In the genomic region with DNA sequence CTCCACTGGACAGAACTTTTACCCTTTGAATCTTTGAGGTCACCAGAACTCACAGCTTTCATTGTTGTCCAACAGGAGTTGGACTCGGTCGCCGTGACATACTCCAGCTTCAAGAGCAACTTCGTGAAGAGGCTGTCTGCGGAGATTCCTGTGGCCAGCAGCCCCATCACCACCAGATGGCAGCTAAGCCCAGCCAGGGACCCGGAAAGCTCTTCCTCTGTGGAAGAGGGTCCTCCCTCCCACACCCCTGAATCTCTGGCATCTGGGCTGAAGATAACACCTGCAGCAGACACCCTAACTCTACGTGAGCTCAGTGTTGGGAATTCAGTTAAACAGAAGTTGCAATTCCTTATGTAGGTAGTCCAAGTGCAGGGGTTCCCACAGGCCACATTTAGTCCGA, we compare ENCODE assay signal across 11 mouse cellular contexts. TPM values are rescaled to one million over a fixed set of nuclear protein-coding genes. Genes with fewer than 3 reads are reported as not detected.
A peak's percentile ranks its signal among the peaks of the same experiment; 100 is the strongest.
DNase-seq lines count a peak whose midpoint lies in the region; ATAC-seq and TF ChIP-seq lines count a peak whose summit lies in the region.
"Had no signal": no experiment of that assay in that cellular context is flagged by ENCODE, and none has a peak within 500 bp of the region (broad histone marks: within the 10 kb centered on the region; RNA-seq: fewer than 3 reads in every experiment).

No protein-coding gene starts in this region.

- H3K4me1 ChIP-seq in hindbrain, embryonic 15.5 days (replicated peaks) = no peaks in the 10 kb centered on the region
- no peaks in the 10 kb centered on the region for H3K4me1 ChIP-seq in hindbrain, embryonic 16.5 days (ENCODE audit: control insufficient read depth, insufficient read depth, low read depth, low read length)
- no peaks in the 10 kb centered on the region for H3K4me1 ChIP-seq in lung, embryonic 14.5 days (ENCODE audit: insufficient read depth)
- H3K4me1 ChIP-seq in cortical plate, adult 2 months (ENCODE audit: control insufficient read depth, insufficient read depth, low read length) = no peaks in the 10 kb centered on the region
- no peaks in the 10 kb centered on the region for H3K4me1 ChIP-seq in embryonic fibroblast, embryonic 13.5 days (ENCODE audit: control insufficient read depth, insufficient read depth, low read length)
- H3K4me1 ChIP-seq: megakaryocyte, embryonic 14.5 days had no signal

- no peak overlapping the region for H3K27ac ChIP-seq in hindbrain, embryonic 15.5 days (replicated peaks)
- H3K27ac ChIP-seq in hindbrain, embryonic 16.5 days (ENCODE audit: low read depth, low read length) = no peak overlapping the region
- H3K27ac ChIP-seq in lung, embryonic 14.5 days (ENCODE audit: low read depth) = no peak overlapping the region
- no peak overlapping the region for H3K27ac ChIP-seq in cortical plate, adult 2 months (ENCODE audit: insufficient read depth, low read length)
- H3K27ac ChIP-seq in embryonic fibroblast, embryonic 13.5 days (ENCODE audit: insufficient read depth, low read length) = no peak overlapping the region

- peak; percentile 60 for DNase-seq in lung, embryonic 14.5 days
- no peak for DNase-seq in lung, adult 18-20 months
- no peak for DNase-seq in spleen, postnatal 4 days (ENCODE audit: low spot score in 2 of 2)
- DNase-seq: cerebellum, adult 11 months had no signal

- TF ChIP-seq CTCF in lung, embryonic 14.5 days (IDR thresholded peaks at IDR 0.05; ENCODE audit: low read depth) = peak; percentile 61
- peak; percentile 22; the same call in 1 of the 2 replicates for TF ChIP-seq CTCF in cortical plate, adult 2 months (IDR thresholded peaks at IDR 0.05; ENCODE audit: extremely low read depth, insufficient read depth, low read length)
- TF ChIP-seq CTCF in embryonic fibroblast, embryonic 13.5 days (IDR thresholded peaks at IDR 0.05; ENCODE audit: borderline replicate concordance, insufficient read depth, low read length) = peak; percentile 25; the same call in 1 of the 2 replicates

- H3K27me3 ChIP-seq in hindbrain, embryonic 15.5 days = no peaks in the 10 kb centered on the region
- no peaks in the 10 kb centered on the region for H3K27me3 ChIP-seq in hindbrain, embryonic 16.5 days (replicated peaks; ENCODE audit: control insufficient read depth, insufficient read depth, low read length)
- no peaks in the 10 kb centered on the region for H3K27me3 ChIP-seq in lung, embryonic 14.5 days (ENCODE audit: insufficient read depth, low read length)

- TF ChIP-seq POLR2A in cortical plate, adult 2 months (IDR thresholded peaks at IDR 0.05; ENCODE audit: extremely low read depth, insufficient read depth, low read length) = no peak
- TF ChIP-seq POLR2A in embryonic fibroblast, embryonic 13.5 days (IDR thresholded peaks at IDR 0.05; ENCODE audit: low read depth, low read length) = no peak

- H3K9me3 ChIP-seq in hindbrain, embryonic 15.5 days = no peaks in the 10 kb centered on the region
- no peaks in the 10 kb centered on the region for H3K9me3 ChIP-seq in hindbrain, embryonic 16.5 days (ENCODE audit: control insufficient read depth, low read length)
- no peaks in the 10 kb centered on the region for H3K9me3 ChIP-seq in lung, embryonic 14.5 days (ENCODE audit: low read depth, low read length)

- H3K4me2 ChIP-seq in hindbrain, embryonic 15.5 days = no peak overlapping the region
- H3K4me2 ChIP-seq in hindbrain, embryonic 16.5 days (ENCODE audit: low read length) = no peak overlapping the region
- H3K4me2 ChIP-seq in lung, embryonic 14.5 days = no peak overlapping the region

- WGBS in hindbrain, embryonic 15.5 days = 47% methylated on average over 8 of the region's 8 CpGs
- 40% methylated on average over 8 of the region's 8 CpGs for WGBS in hindbrain, embryonic 16.5 days
- 28% methylated on average over 8 of the region's 8 CpGs for WGBS in lung, embryonic 14.5 days

- H3K9ac ChIP-seq in hindbrain, embryonic 15.5 days = no peak overlapping the region
- H3K9ac ChIP-seq in hindbrain, embryonic 16.5 days (ENCODE audit: low read depth, low read length) = no peak overlapping the region
- H3K9ac ChIP-seq in lung, embryonic 14.5 days = no peak overlapping the region

- ATAC-seq in hindbrain, embryonic 15.5 days (ENCODE audit: low FRiP score, low read depth) = 0 out of 2 replicates have a peak, but pooled peaks have one; percentile 15
- ATAC-seq in hindbrain, embryonic 16.5 days = no peak
- no peak for ATAC-seq in lung, embryonic 14.5 days (ENCODE audit: insufficient read depth)

- no peaks in the 10 kb centered on the region for H3K36me3 ChIP-seq in hindbrain, embryonic 15.5 days
- no peaks in the 10 kb centered on the region for H3K36me3 ChIP-seq in hindbrain, embryonic 16.5 days (ENCODE audit: control insufficient read depth, insufficient read depth, low read length)
- H3K36me3 ChIP-seq in lung, embryonic 14.5 days (ENCODE audit: insufficient read depth) = no peaks in the 10 kb centered on the region

- no peak overlapping the region for H3K4me3 ChIP-seq in hindbrain, embryonic 15.5 days
- H3K4me3 ChIP-seq in hindbrain, embryonic 16.5 days (ENCODE audit: low read length) = no peak overlapping the region
- no peak overlapping the region for H3K4me3 ChIP-seq in lung, embryonic 14.5 days (ENCODE audit: low read depth, low read length)
- H3K4me3 ChIP-seq in cortical plate, adult 2 months (ENCODE audit: insufficient read depth, low read length) = no peak overlapping the region
- H3K4me3 ChIP-seq in embryonic fibroblast, embryonic 13.5 days (ENCODE audit: insufficient read depth, low read length) = no peak overlapping the region
- H3K4me3 ChIP-seq: erythroblast, embryonic 14.5 days; megakaryocyte, embryonic 14.5 days had no signal

RNA-seq across cellular contexts. Expression of a gene that starts 9.6 kb away (rescaled TPM):
- 59.0 and 62.9 TPM in 2 replicates for polyA plus RNA-seq in hindbrain, embryonic 15.5 days (2015; fragmentation: Nextera tagmentation; extraction: Ambion mirVana)
- polyA plus RNA-seq in hindbrain, embryonic 16.5 days (2015; fragmentation: Nextera tagmentation; extraction: Ambion mirVana) = 60.3 and 64.8 TPM in 2 replicates
- polyA plus RNA-seq in lung, embryonic 14.5 days (2014; fragmentation: Nextera tagmentation; extraction: Ambion mirVana) = 159 and 170 TPM in 2 replicates
- 10.4 and 10.7 TPM in 2 replicates for polyA plus RNA-seq in cortical plate, adult 2 months (2012; rRNA removed)
- polyA plus RNA-seq in embryonic fibroblast, embryonic 13.5 days (2011; ENCODE audit: insufficient read length, low read depth, missing spikeins) = 313 and 341 TPM in 2 replicates
- polyA plus RNA-seq: erythroblast, embryonic 14.5 days had no signal

RNA-seq across cellular contexts. Expression of a gene that starts 20.9 kb away (rescaled TPM):
- 0.24 and 0.52 TPM in 2 replicates for polyA plus RNA-seq in hindbrain, embryonic 15.5 days (2015; fragmentation: Nextera tagmentation; extraction: Ambion mirVana)
- polyA plus RNA-seq in hindbrain, embryonic 16.5 days (2015; fragmentation: Nextera tagmentation; extraction: Ambion mirVana) = 0.56 and 0.86 TPM in 2 replicates
- 0.28 TPM in 1 of 2 replicates, not detected in the other for polyA plus RNA-seq in lung, embryonic 14.5 days (2014; fragmentation: Nextera tagmentation; extraction: Ambion mirVana)
- 0.08 TPM in 1 of 2 replicates, not detected in the other for polyA plus RNA-seq in cortical plate, adult 2 months (2012; rRNA removed)
- not detected in 2 replicates for polyA plus RNA-seq in embryonic fibroblast, embryonic 13.5 days (2011; ENCODE audit: insufficient read length, low read depth, missing spikeins)
- polyA plus RNA-seq: erythroblast, embryonic 14.5 days; gonadal fat pad, adult 2 months had no signal

RNA-seq across cellular contexts. Expression of a gene that starts 45.0 kb away (rescaled TPM):
- polyA plus RNA-seq in hindbrain, embryonic 15.5 days (2015; fragmentation: Nextera tagmentation; extraction: Ambion mirVana) = not detected in 2 replicates
- 0.18 TPM in 1 of 2 replicates, not detected in the other for polyA plus RNA-seq in hindbrain, embryonic 16.5 days (2015; fragmentation: Nextera tagmentation; extraction: Ambion mirVana)
- polyA plus RNA-seq in lung, embryonic 14.5 days (2014; fragmentation: Nextera tagmentation; extraction: Ambion mirVana) = not detected in 2 replicates
- 0.13 and 0.51 TPM in 2 replicates for polyA plus RNA-seq in cortical plate, adult 2 months (2012; rRNA removed)
- polyA plus RNA-seq in embryonic fibroblast, embryonic 13.5 days (2011; ENCODE audit: insufficient read length, low read depth, missing spikeins) = not detected in 2 replicates
- polyA plus RNA-seq: erythroblast, embryonic 14.5 days had no signal
